Mouse (Mus musculus): ENCODE data around the gene Rhoc. TPM values are rescaled to one million over a fixed set of nuclear protein-coding genes. Genes with fewer than 3 reads are reported as not detected.

Gene Rhoc
- polyA plus RNA-seq, 1 experiment from 2014 or later, result 196 TPM

GRCm38 (mm10) chr3:104788561-104789311, 561 bp downstream of the Rhoc start:
- H3K4me2 ChIP-seq (replicated peaks), result peak overlapping the region; percentile 91
- peak overlapping the region; percentile 78 for H3K4me3 ChIP-seq
- peak; percentile 89 for ATAC-seq (ENCODE audit: low FRiP score, low read depth)
- H3K4me1 ChIP-seq, result peaks cover 43% of the 10 kb centered on the region
- peak overlapping the region; percentile 90 for H3K27ac ChIP-seq
- peaks cover 22% of the 10 kb centered on the region for H3K36me3 ChIP-seq
- H3K9me3 ChIP-seq, result no peaks in the 10 kb centered on the region
- H3K9ac ChIP-seq, result peak overlapping the region; percentile 85
- peaks cover 23% of the 10 kb centered on the region for H3K27me3 ChIP-seq
- under 1% methylated on average over 40 of the region's 52 CpGs for WGBS

DNA sequence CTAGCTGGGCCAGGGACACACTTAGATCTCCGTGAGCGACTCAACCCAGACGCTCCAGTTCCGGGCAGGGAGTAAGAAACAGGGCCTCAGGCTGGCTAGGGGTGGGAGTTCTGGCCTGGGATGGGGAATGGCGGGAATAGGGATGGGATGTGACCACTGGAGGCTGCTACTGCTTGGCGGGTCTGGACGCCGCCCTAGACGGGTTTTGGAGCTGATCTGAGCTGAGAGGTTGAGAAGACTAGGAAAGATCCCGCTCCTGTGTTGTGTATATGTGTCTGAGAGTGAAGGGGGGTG, 1.1 kb downstream of the Rhoc start:
- ATAC-seq (ENCODE audit: low FRiP score, low read depth), result peak; percentile 12

DNA sequence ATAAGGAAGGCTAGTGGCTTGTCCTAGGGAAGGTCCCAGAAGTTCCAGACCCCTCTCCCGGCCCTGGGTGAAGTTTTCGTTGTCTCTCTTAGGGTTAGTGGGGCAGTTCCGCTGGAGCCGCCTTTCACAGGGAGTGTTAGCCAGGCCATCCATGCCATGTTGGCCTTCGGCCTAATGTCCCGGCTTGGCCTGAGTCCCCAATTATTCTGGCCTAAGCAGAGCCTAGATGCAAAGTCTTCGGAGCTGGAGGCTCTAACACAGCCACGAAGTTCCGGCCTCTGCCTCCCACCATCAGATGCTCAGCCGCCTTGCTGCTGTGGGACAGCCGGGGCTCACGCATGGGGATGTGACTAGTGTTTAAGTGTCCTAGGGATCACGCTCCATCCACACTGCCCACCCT, 1.6 kb downstream of the Rhoc start:
- peak overlapping the region; percentile 85 for H3K9ac ChIP-seq
- H3K27me3 ChIP-seq, result peaks cover 12% of the 10 kb centered on the region
- ATAC-seq (ENCODE audit: low FRiP score, low read depth), result no peak
- no peaks in the 10 kb centered on the region for H3K9me3 ChIP-seq
- peak overlapping the region; percentile 91 for H3K4me2 ChIP-seq (replicated peaks)
- 15% methylated on average over 13 of the region's 13 CpGs for WGBS
- H3K36me3 ChIP-seq, result peaks cover 33% of the 10 kb centered on the region
- H3K4me3 ChIP-seq, result peak overlapping the region; percentile 78
- H3K4me1 ChIP-seq, result peaks cover 54% of the 10 kb centered on the region
- peak overlapping the region; percentile 90 for H3K27ac ChIP-seq

More for the DNA sequence above, 1.1 kb downstream of the Rhoc start:
- WGBS, result under 1% methylated on average over 10 of the region's 10 CpGs
- H3K27ac ChIP-seq, result peak overlapping the region; percentile 90
- peak overlapping the region; percentile 78 for H3K4me3 ChIP-seq
- peak overlapping the region; percentile 91 for H3K4me2 ChIP-seq (replicated peaks)
- H3K4me1 ChIP-seq, result peaks cover 48% of the 10 kb centered on the region
- peak overlapping the region; percentile 85 for H3K9ac ChIP-seq
- no peaks in the 10 kb centered on the region for H3K9me3 ChIP-seq
- H3K27me3 ChIP-seq, result peaks cover 18% of the 10 kb centered on the region
- peaks cover 27% of the 10 kb centered on the region for H3K36me3 ChIP-seq

DNA sequence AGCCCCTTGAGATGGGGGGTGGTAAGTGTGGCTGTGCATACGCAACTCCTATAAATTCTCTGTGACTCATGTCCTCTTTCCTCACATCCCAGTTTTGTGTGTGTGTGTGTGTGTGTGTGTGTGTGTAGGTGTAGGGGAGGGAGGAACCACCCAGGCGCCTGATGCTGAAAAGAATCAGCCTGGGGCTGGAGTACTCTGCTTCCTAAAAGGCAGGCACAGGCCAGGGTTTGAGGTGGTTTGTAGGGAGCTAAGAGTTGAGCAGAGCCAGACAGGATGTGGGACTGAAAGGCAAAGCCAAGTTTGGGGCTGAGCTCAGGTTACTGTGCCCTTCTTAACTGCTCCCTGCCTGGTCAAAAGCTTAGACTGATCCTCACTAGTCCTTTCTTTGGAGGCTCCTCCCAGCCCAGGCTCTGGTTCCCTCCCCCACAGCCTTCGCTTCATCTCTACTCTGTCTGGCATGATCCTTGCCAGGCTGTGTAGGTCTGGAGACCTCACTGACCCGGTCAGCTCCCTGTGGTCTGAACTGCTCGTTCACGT, 2.3 kb downstream of the Rhoc start:
- Histone ChIP-seq H3K36me3 (peaks cover 39% of the 10 kb centered on the region), H3K4me3 (peak overlapping the region; percentile 78), H3K27me3 (peaks cover 6% of the 10 kb centered on the region), H3K9ac (peak overlapping the region; percentile 85), H3K4me2 (replicated peaks) (peak overlapping the region; percentile 91), H3K4me1 (peaks cover 60% of the 10 kb centered on the region), H3K9me3 (no peaks in the 10 kb centered on the region), H3K27ac (peak overlapping the region; percentile 90)
- ATAC-seq (ENCODE audit: low FRiP score, low read depth), result peak; percentile 39
- WGBS, result 8% methylated on average over 6 of the region's 6 CpGs

GRCm38 (mm10) chr3:104791017-104791416, 2.8 kb downstream of the Rhoc start:
- H3K4me2 ChIP-seq (replicated peaks), result peak overlapping the region; percentile 91
- no peaks in the 10 kb centered on the region for H3K9me3 ChIP-seq
- peaks cover 66% of the 10 kb centered on the region for H3K4me1 ChIP-seq
- peak overlapping the region; percentile 78 for H3K4me3 ChIP-seq
- H3K27ac ChIP-seq, result peak overlapping the region; percentile 90
- ATAC-seq (ENCODE audit: low FRiP score, low read depth), result no peak
- H3K36me3 ChIP-seq, result peaks cover 45% of the 10 kb centered on the region
- H3K9ac ChIP-seq, result peak overlapping the region; percentile 85
- H3K27me3 ChIP-seq, result peaks cover under 1% of the 10 kb centered on the region; the same call in 1 of the 2 replicates
- WGBS, result 16% methylated on average over 4 of the region's 4 CpGs

GRCm38 (mm10) chr3:104791671-104792070, 3.5 kb downstream of the Rhoc start:
- no peaks in the 10 kb centered on the region for H3K9me3 ChIP-seq
- H3K4me3 ChIP-seq, result peak overlapping the region; percentile 78
- no peaks in the 10 kb centered on the region for H3K27me3 ChIP-seq
- H3K36me3 ChIP-seq, result peaks cover 51% of the 10 kb centered on the region
- no peak for ATAC-seq (ENCODE audit: low FRiP score, low read depth)
- H3K4me1 ChIP-seq, result peaks cover 72% of the 10 kb centered on the region
- H3K9ac ChIP-seq, result 0 out of 2 replicates have a peak overlapping the region, but pooled peaks have one; percentile 85
- WGBS, result 87% methylated on average over 8 of the region's 8 CpGs
- H3K27ac ChIP-seq, result peak overlapping the region; percentile 90; the same call in 1 of the 2 replicates
- H3K4me2 ChIP-seq (replicated peaks), result peak overlapping the region; percentile 91

DNA sequence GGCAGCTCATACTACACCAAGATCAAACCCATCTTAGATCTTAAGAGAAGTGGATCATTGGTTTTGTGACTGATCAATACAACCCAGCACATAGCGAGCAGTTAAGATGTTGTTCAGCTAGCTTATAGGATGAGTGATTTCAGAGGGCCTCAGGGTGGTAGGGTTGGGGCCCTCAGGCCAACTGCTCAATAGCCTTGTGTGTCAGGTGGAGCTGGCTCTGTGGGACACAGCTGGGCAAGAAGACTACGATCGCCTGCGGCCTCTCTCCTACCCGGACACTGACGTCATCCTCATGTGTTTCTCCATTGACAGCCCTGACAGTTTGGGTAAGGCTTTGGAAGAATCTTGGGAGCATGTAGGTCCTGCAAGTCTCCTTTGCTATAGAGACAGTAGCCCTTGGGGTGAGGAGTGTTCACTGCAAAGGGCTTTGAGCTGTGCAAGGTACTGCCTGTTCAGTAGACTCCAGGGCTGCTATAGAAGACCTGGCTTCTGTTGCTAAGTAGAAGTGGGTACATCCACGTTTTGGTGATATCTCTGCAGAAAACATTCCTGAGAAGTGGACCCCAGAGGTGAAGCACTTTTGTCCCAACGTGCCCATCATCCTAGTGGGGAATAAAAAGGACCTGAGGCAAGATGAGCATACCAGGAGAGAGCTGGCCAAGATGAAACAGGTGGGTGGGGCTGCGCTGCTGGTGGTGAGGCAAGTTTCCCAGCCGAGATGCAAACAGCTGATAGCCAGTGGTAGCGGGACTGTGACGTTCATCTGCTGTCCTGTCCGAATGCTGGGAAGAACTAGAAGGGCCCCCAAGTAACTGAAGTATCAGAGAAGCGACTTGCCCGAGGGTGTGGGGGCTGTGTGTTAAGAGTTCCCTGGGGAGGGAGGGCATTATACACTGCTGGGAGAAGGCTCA, 4.4 kb downstream of the Rhoc start:
- H3K4me1 ChIP-seq, result peaks cover 72% of the 10 kb centered on the region
- no peak overlapping the region for H3K4me3 ChIP-seq
- H3K9ac ChIP-seq, result no peak overlapping the region
- H3K36me3 ChIP-seq, result peaks cover 61% of the 10 kb centered on the region
- no peak for ATAC-seq (ENCODE audit: low FRiP score, low read depth)
- H3K4me2 ChIP-seq (replicated peaks), result no peak overlapping the region
- no peaks in the 10 kb centered on the region for H3K27me3 ChIP-seq
- H3K9me3 ChIP-seq, result no peaks in the 10 kb centered on the region
- 71% methylated on average over 15 of the region's 15 CpGs for WGBS
- H3K27ac ChIP-seq, result no peak overlapping the region

- H3K36me3 ChIP-seq, result peaks cover 69% of the 10 kb centered on the region
- 54% methylated on average over 20 of the region's 20 CpGs for WGBS
- peak; percentile 86 for ATAC-seq (ENCODE audit: low FRiP score, low read depth)
- H3K27me3 ChIP-seq, result no peaks in the 10 kb centered on the region
- no peak overlapping the region for H3K4me3 ChIP-seq
- peak overlapping the region; percentile 55; the same call in 1 of the 2 replicates for H3K9ac ChIP-seq
- H3K27ac ChIP-seq, result peak overlapping the region; percentile 87
- H3K9me3 ChIP-seq, result no peaks in the 10 kb centered on the region
- peaks cover 72% of the 10 kb centered on the region for H3K4me1 ChIP-seq
- peak overlapping the region; percentile 41 for H3K4me2 ChIP-seq (replicated peaks)
Measured at GRCm38 (mm10) chr3:104793871-104794828, 6.0 kb downstream of the Rhoc start.

GRCm38 (mm10) chr3:104794953-104795470, 6.8 kb downstream of the Rhoc start:
- Histone ChIP-seq H3K4me2 (replicated peaks) (peak overlapping the region; percentile 41; the same call in 1 of the 2 replicates), H3K27ac (peak overlapping the region; percentile 87), H3K4me3 (no peak overlapping the region), H3K27me3 (no peaks in the 10 kb centered on the region), H3K9me3 (no peaks in the 10 kb centered on the region), H3K36me3 (peaks cover 78% of the 10 kb centered on the region), H3K9ac (peak overlapping the region; percentile 31; the same call in 1 of the 2 replicates), H3K4me1 (peaks cover 66% of the 10 kb centered on the region)
- 50% methylated on average over 12 of the region's 12 CpGs for WGBS
- no peak for ATAC-seq (ENCODE audit: low FRiP score, low read depth)

DNA sequence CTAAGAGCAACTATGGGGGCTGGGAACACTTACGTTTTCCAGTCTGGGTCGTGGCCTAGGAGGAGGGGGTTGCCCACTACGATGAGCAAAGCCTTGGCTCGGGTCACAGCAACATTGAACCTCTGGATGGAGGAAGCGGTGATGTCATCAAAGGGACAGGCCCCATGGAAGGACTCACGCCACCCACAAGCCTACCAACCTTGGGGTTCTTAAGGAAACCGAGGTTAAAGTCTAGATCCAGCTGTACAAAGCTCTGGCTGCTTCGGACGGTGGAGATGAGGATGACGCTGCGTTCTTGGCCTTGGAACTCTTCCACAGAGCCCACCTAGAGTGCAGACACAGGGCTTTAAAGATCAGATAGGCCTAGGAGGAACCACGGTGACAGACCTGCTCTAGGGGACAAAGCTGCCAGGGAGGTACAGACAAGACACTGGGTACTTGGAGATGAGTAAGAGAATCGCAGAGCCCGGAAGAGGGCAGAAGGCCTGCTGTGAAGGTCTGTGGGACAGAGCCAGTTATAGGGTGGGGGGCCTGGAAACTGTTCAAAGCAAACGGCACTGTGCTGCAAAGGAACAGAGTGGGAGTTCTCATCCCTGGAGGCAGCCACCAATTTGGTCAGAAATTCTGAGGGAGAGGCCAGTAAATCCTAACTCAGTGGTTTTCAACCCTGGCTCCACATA, 7.6 kb downstream of the Rhoc start:
- H3K4me1 ChIP-seq, result peaks cover 58% of the 10 kb centered on the region
- H3K27ac ChIP-seq, result peak overlapping the region; percentile 87
- H3K4me2 ChIP-seq (replicated peaks), result no peak overlapping the region
- no peak overlapping the region for H3K9ac ChIP-seq
- no peak for ATAC-seq (ENCODE audit: low FRiP score, low read depth)
- 64% methylated on average over 15 of the region's 15 CpGs for WGBS
- no peak overlapping the region for H3K4me3 ChIP-seq
- no peaks in the 10 kb centered on the region for H3K27me3 ChIP-seq
- no peaks in the 10 kb centered on the region for H3K9me3 ChIP-seq
- peaks cover 86% of the 10 kb centered on the region for H3K36me3 ChIP-seq
